Mouse (Mus musculus) neural tube, embryonic 12.5 days (tissue): ENCODE measurements around the gene Hba-a2. TPM values are rescaled to one million over a fixed set of nuclear protein-coding genes. Genes with fewer than 3 reads are reported as not detected.
A peak's percentile ranks its signal among the peaks of the same experiment; 100 is the strongest.

Source experiments
- ATAC-seq: fragments of 200-750 bp; cut with Nextera tagmentation; 2 replicates; pipeline ENCODE4 v1.8.0; 2017; ENCODE audit warnings: low read depth, mild to moderate bottlenecking, moderate TSS enrichment, moderate library complexity; ENCODE audit not compliant: low FRiP score
- H3K27ac ChIP-seq: fragments of 300-500 bp; sonication (generic); 2 replicates; pipeline ENCODE4 v1.5.1; 2016
- H3K27me3 ChIP-seq: fragments of 300-500 bp; sonication (generic); replicated peaks from 2 replicates; pipeline ENCODE4 v1.6.1; 2016; ENCODE audit warnings: mild to moderate bottlenecking
- H3K36me3 ChIP-seq: fragments of 300-500 bp; sonication (generic); 2 replicates; pipeline ENCODE4 v1.6.1; 2016; ENCODE audit warnings: mild to moderate bottlenecking
- H3K4me1 ChIP-seq: fragments of 300-500 bp; sonication (generic); 2 replicates; pipeline ENCODE4 v1.6.1; 2016
- H3K4me2 ChIP-seq: fragments of 300-500 bp; sonication (generic); replicated peaks from 2 replicates; pipeline ENCODE4 v1.6.1; 2016; ENCODE audit warnings: mild to moderate bottlenecking
- H3K4me3 ChIP-seq: fragments of 300-500 bp; sonication (generic); 2 replicates; pipeline ENCODE4 v1.5.1; 2016
- H3K9ac ChIP-seq: fragments of 300-500 bp; sonication (generic); 2 replicates; pipeline ENCODE4 v1.6.1; 2016; ENCODE audit warnings: mild to moderate bottlenecking
- H3K9me3 ChIP-seq: fragments of 300-500 bp; sonication (generic); 2 replicates; pipeline ENCODE4 v1.6.1; 2016; ENCODE audit warnings: mild to moderate bottlenecking
- WGBS: fragments of 180-500 bp; shearing (Covaris S2); methylation state at CpG from one replicate; pipeline ENCODE4 v1.1.7; 2016; 5-methylcytosine and 5-hydroxymethylcytosine counted together
- polyA plus RNA-seq: library from polyadenylated mRNA; unstranded; fragments of >200 nt; fragmentation: Nextera tagmentation; extraction: Ambion mirVana; gene quantifications from 2 replicates; pipeline ENCODE4 v1.2.1, GENCODE M21; 2016

The Hba-a2 gene
- polyA plus RNA-seq, 1 experiment from 2014 or later, result 5,164 TPM

DNA sequence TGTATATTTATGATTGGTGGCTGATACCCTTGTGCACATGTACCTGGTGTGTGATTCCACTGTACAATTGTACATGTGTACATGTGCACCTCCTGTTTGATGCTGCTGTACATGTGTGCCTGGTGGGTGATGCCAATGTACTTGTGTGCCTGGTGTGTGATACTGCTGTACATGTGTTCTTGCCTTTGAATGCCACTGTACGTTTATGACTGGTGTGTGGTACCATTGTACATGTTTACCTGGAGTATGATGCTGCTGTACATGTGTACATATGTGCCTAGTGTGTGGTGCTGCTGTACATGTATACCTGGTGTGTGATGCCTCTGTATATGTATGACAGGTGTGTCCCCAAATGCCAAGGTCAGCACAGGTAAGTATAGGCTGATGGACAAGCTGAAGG, 5.2 kb downstream of the Hba-a2 start:
- H3K36me3 ChIP-seq, result no peaks in the 10 kb centered on the region
- peaks cover 7% of the 10 kb centered on the region; the same call in 1 of the 2 replicates for H3K27me3 ChIP-seq
- H3K27ac ChIP-seq, result no peak overlapping the region
- no peak overlapping the region for H3K4me3 ChIP-seq
- no peak overlapping the region for H3K9ac ChIP-seq
- ATAC-seq, result no peak
- no peak overlapping the region for H3K4me2 ChIP-seq
- no peaks in the 10 kb centered on the region for H3K9me3 ChIP-seq
- no peaks in the 10 kb centered on the region for H3K4me1 ChIP-seq
- 77% methylated on average over 1 of the region's 1 CpGs for WGBS

- H3K9me3 ChIP-seq, result no peaks in the 10 kb centered on the region
- H3K4me3 ChIP-seq, result no peak overlapping the region
- no peak overlapping the region for H3K4me2 ChIP-seq
- H3K4me1 ChIP-seq, result no peaks in the 10 kb centered on the region
- no peak overlapping the region for H3K27ac ChIP-seq
- ATAC-seq, result no peak
- WGBS, result 50% methylated on average over 2 of the region's 2 CpGs
- no peak overlapping the region for H3K9ac ChIP-seq
- no peaks in the 10 kb centered on the region for H3K36me3 ChIP-seq
- peaks cover 7% of the 10 kb centered on the region; the same call in 1 of the 2 replicates for H3K27me3 ChIP-seq
Observed at GRCm38 (mm10) chr11:32302824-32303419, 6.6 kb downstream of the Hba-a2 start.

GRCm38 (mm10) chr11:32303455-32303854, 7.2 kb downstream of the Hba-a2 start:
- H3K27ac ChIP-seq, result no peak overlapping the region
- H3K4me2 ChIP-seq, result no peak overlapping the region
- H3K4me3 ChIP-seq, result no peak overlapping the region
- no peak overlapping the region for H3K9ac ChIP-seq
- peaks cover 7% of the 10 kb centered on the region; the same call in 1 of the 2 replicates for H3K27me3 ChIP-seq
- 83% methylated on average over 1 of the region's 1 CpGs for WGBS
- no peak for ATAC-seq
- H3K36me3 ChIP-seq, result no peaks in the 10 kb centered on the region
- no peaks in the 10 kb centered on the region for H3K4me1 ChIP-seq
- no peaks in the 10 kb centered on the region for H3K9me3 ChIP-seq

GRCm38 (mm10) chr11:32307006-32307405, 10.7 kb downstream of the Hba-a2 start:
- H3K36me3 ChIP-seq, result no peaks in the 10 kb centered on the region
- H3K4me3 ChIP-seq, result no peak overlapping the region
- no peaks in the 10 kb centered on the region for H3K9me3 ChIP-seq
- H3K27me3 ChIP-seq, result no peaks in the 10 kb centered on the region
- no peak overlapping the region for H3K4me2 ChIP-seq
- no peak overlapping the region for H3K9ac ChIP-seq
- no peak overlapping the region for H3K27ac ChIP-seq
- 73% methylated on average over 1 of the region's 1 CpGs for WGBS
- ATAC-seq, result no peak
- H3K4me1 ChIP-seq, result no peaks in the 10 kb centered on the region

- no peaks in the 10 kb centered on the region for H3K36me3 ChIP-seq
- H3K27ac ChIP-seq, result no peak overlapping the region
- no peak overlapping the region for H3K4me3 ChIP-seq
- H3K9ac ChIP-seq, result no peak overlapping the region
- no peaks in the 10 kb centered on the region for H3K27me3 ChIP-seq
- no peaks in the 10 kb centered on the region for H3K4me1 ChIP-seq
- no peak for ATAC-seq
- no peaks in the 10 kb centered on the region for H3K9me3 ChIP-seq
- H3K4me2 ChIP-seq, result no peak overlapping the region
- 43% methylated on average over 4 of the region's 4 CpGs for WGBS
Observed at GRCm38 (mm10) chr11:32309446-32309845, 13.2 kb downstream of the Hba-a2 start.

GRCm38 (mm10) chr11:32309928-32310327, 13.6 kb downstream of the Hba-a2 start:
- Histone ChIP-seq H3K27ac (no peak overlapping the region), H3K36me3 (no peaks in the 10 kb centered on the region), H3K4me1 (no peaks in the 10 kb centered on the region), H3K27me3 (no peaks in the 10 kb centered on the region), H3K9me3 (no peaks in the 10 kb centered on the region), H3K4me3 (no peak overlapping the region), H3K9ac (no peak overlapping the region), H3K4me2 (no peak overlapping the region)
- 75% methylated on average over 3 of the region's 3 CpGs for WGBS
- no peak for ATAC-seq

DNA sequence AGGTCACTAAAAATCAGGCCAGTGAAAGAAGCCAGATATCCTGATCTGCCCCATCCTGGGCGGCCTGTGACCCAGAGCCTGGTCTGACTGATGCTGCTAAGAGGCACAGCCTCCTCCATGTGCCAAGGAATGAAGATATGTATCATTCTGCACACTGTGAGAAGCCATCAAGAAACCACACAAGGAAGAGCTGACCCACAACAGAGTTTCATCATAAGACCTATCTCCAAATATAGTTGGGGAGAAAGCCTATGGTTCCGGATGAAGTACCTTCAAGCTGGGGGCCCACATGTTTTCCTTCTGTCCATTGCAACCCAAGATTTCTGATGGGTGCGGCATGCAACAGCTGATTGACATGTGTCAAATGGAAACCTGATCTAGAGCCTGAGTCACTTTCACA, 19.7 kb downstream of the Hba-a2 start:
- no peak overlapping the region for H3K4me2 ChIP-seq
- H3K36me3 ChIP-seq, result no peaks in the 10 kb centered on the region
- no peak overlapping the region for H3K9ac ChIP-seq
- no peaks in the 10 kb centered on the region for H3K9me3 ChIP-seq
- ATAC-seq, result no peak
- H3K27me3 ChIP-seq, result no peaks in the 10 kb centered on the region
- no peak overlapping the region for H3K4me3 ChIP-seq
- 91% methylated on average over 3 of the region's 3 CpGs for WGBS
- no peak overlapping the region for H3K27ac ChIP-seq
- H3K4me1 ChIP-seq, result no peaks in the 10 kb centered on the region

GRCm38 (mm10) chr11:32320507-32321195, 24.4 kb downstream of the Hba-a2 start:
- Histone ChIP-seq H3K9ac (no peak overlapping the region), H3K9me3 (no peaks in the 10 kb centered on the region), H3K4me1 (no peaks in the 10 kb centered on the region), H3K36me3 (no peaks in the 10 kb centered on the region), H3K4me3 (no peak overlapping the region), H3K27me3 (no peaks in the 10 kb centered on the region), H3K27ac (no peak overlapping the region), H3K4me2 (no peak overlapping the region)
- WGBS, result 67% methylated on average over 11 of the region's 11 CpGs
- ATAC-seq, result no peak

DNA sequence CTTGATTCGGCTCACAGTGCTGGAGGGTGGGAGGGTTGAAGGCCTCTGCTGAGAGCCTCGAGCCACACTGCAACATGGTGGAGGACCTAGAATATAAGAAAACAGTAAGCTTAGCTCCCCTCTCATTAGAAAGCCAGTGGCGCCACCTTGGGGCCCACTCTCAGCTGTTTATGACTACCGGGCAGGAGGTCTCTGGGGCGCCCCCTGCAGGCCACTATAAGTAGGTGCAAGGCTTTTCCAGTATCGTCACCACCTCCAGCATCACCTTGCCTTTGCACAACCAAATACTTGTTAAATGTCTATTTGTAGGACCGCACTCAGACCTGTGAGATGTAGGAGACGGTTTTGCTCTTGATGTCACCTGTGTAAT, 24.9 kb downstream of the Hba-a2 start:
- H3K4me3 ChIP-seq, result no peak overlapping the region
- H3K36me3 ChIP-seq, result no peaks in the 10 kb centered on the region
- H3K9me3 ChIP-seq, result no peaks in the 10 kb centered on the region
- ATAC-seq, result no peak
- H3K9ac ChIP-seq, result no peak overlapping the region
- 45% methylated on average over 8 of the region's 8 CpGs for WGBS
- H3K27me3 ChIP-seq, result no peaks in the 10 kb centered on the region
- H3K4me2 ChIP-seq, result no peak overlapping the region
- no peak overlapping the region for H3K27ac ChIP-seq
- H3K4me1 ChIP-seq, result no peaks in the 10 kb centered on the region

- WGBS, result 12% methylated on average over 15 of the region's 15 CpGs
- H3K4me1 ChIP-seq, result no peaks in the 10 kb centered on the region
- H3K9me3 ChIP-seq, result no peaks in the 10 kb centered on the region
- ATAC-seq, result peak; percentile 76
- no peaks in the 10 kb centered on the region for H3K27me3 ChIP-seq
- H3K27ac ChIP-seq, result no peak overlapping the region
- H3K9ac ChIP-seq, result no peak overlapping the region
- no peaks in the 10 kb centered on the region for H3K36me3 ChIP-seq
- no peak overlapping the region for H3K4me3 ChIP-seq
- H3K4me2 ChIP-seq, result peak overlapping the region; percentile 40
Observed at GRCm38 (mm10) chr11:32324609-32325008, 28.3 kb downstream of the Hba-a2 start.

- no peak overlapping the region for H3K27ac ChIP-seq
Observed at GRCm38 (mm10) chr11:32331075-32331474, 34.8 kb downstream of the Hba-a2 start.

GRCm38 (mm10) chr11:32331861-32332260, 35.6 kb downstream of the Hba-a2 start:
- no peaks in the 10 kb centered on the region for H3K9me3 ChIP-seq
- no peaks in the 10 kb centered on the region for H3K27me3 ChIP-seq
- no peaks in the 10 kb centered on the region for H3K36me3 ChIP-seq
- no peak overlapping the region for H3K4me3 ChIP-seq
- ATAC-seq, result no peak
- WGBS, result 78% methylated on average over 5 of the region's 5 CpGs
- no peak overlapping the region for H3K4me2 ChIP-seq
- no peak overlapping the region for H3K27ac ChIP-seq
- H3K9ac ChIP-seq, result no peak overlapping the region
- H3K4me1 ChIP-seq, result peaks cover 4% of the 10 kb centered on the region; the same call in 1 of the 2 replicates

More at GRCm38 (mm10) chr11:32331075-32331474, 34.8 kb downstream of the Hba-a2 start:
- Histone ChIP-seq H3K9me3 (no peaks in the 10 kb centered on the region), H3K4me2 (no peak overlapping the region; the same call in 1 of the 2 replicates), H3K4me3 (no peak overlapping the region), H3K4me1 (peaks cover 4% of the 10 kb centered on the region; the same call in 1 of the 2 replicates), H3K27me3 (no peaks in the 10 kb centered on the region), H3K9ac (no peak overlapping the region), H3K36me3 (no peaks in the 10 kb centered on the region)
- 44% methylated on average over 6 of the region's 6 CpGs for WGBS
- ATAC-seq, result no peak

DNA sequence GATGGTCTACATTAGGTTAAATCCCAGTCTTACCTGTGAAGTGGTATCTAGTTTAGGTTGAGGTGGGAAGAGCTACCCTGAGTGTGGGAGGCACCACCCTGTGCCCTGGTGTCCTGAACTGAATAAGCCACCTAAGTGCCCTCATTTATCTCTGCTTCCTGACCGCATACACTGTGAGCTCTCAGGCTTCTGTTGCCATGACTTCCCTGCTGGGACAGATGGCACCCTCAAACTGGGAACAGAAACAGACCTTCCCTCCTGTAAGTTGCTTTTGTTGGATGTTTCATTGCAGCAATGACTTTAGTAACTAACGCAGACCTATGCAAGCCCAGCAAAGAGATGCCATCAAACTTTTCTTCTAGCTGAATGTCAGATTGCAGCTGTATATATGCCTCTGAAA, 36.9 kb downstream of the Hba-a2 start:
- Histone ChIP-seq H3K4me3 (no peak overlapping the region), H3K27ac (no peak overlapping the region), H3K4me1 (peaks cover 4% of the 10 kb centered on the region; the same call in 1 of the 2 replicates), H3K9me3 (no peaks in the 10 kb centered on the region), H3K4me2 (no peak overlapping the region), H3K27me3 (no peaks in the 10 kb centered on the region), H3K9ac (no peak overlapping the region), H3K36me3 (no peaks in the 10 kb centered on the region)
- ATAC-seq, result no peak
- WGBS, result 71% methylated on average over 2 of the region's 2 CpGs
